Mouse (Mus musculus) forelimb bud, embryonic 11.5 days (tissue): ENCODE measurements around the gene Gm10073.

Experiments
- DNase-seq: peaks from one replicate; pipeline ENCODE4 v3.0.0-alpha.2; 2012; ENCODE audit warnings: low read depth, low spot score

Gene Gm10073

DNA sequence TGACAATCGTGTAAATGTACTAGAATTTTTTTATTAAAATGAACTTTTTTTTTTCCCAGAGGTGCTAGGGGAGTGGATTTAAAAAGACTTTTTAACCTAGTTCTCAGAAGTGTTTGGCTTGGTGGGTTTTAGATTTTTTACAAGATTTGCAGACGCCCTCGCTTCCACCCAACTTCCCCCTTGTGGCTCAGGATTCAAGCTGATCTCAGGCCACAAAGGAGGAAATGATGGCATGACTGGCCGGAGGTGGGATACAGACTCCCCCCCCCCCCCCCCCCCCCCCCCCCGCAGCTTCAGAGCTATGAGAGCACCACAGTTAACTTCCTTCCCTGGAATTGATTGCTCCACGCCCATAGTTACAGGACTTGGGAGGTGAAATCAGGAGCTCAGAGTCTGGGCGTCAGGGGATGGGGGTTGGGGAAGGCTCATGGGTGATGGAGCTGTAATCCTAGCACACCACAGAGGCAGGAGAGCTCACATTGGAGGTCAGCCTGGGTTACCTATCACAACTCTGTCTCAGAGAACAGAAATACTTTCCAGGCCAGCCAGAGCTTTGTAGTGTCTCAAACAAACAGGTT lies 17.1 kb downstream of the Gm10073 start:
- DNase-seq: no peak

DNA sequence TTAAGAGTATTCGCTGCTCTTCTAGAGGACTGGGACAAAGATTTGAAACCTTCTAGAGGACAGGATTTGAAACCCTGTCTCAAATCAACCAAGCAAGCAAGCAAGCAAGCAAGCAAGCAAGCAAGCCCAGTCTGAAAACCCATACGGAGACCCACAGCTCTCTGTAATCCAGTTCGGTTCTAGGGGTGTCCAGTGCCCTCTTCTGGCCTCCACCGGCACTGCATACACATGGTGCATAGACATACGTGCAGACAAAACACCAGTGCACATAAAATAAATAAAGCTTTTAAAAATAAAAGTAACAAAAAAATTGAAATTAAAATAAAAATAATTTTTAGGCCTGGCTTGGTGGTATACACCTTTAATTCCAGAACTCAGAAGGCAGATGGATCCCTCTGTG lies 19.2 kb downstream of the Gm10073 start:
- no peak for DNase-seq

GRCm38 (mm10) chr8:106550906-106551305 lies 22.4 kb downstream of the Gm10073 start:
- no peak for DNase-seq

GRCm38 (mm10) chr8:106548366-106548936 lies 24.8 kb downstream of the Gm10073 start:
- peak; percentile 62 for DNase-seq

GRCm38 (mm10) chr8:106546746-106547145 lies 26.5 kb downstream of the Gm10073 start:
- no peak for DNase-seq

DNA sequence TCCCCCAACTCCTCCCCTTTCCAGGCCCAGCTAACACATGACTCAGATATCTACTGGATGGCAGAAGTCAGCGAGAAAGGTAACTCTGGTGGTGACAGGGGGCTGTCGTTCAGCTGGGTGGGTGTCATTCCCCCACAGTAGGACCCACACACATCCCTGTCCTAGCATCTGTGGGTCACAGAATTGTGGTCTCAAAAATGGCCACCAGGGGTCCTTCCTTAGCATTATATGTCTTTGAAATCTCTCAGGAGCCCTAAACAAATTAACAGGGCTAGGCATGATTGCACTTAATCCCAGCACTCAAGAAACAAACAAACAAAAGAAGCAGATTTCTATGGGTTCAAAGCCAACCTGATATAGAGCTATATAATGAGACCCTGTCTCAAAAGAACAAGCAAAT lies 28.1 kb downstream of the Gm10073 start:
- no peak for DNase-seq

- peak; percentile 35 for DNase-seq
Measured at GRCm38 (mm10) chr8:106543043-106543442, 30.2 kb downstream of the Gm10073 start.

GRCm38 (mm10) chr8:106541002-106541401 lies 32.3 kb downstream of the Gm10073 start:
- no peak for DNase-seq

- DNase-seq: peak; percentile 50
Measured at GRCm38 (mm10) chr8:106539193-106539592, 34.1 kb downstream of the Gm10073 start.

GRCm38 (mm10) chr8:106535448-106535847 lies 37.8 kb downstream of the Gm10073 start:
- no peak for DNase-seq

DNA sequence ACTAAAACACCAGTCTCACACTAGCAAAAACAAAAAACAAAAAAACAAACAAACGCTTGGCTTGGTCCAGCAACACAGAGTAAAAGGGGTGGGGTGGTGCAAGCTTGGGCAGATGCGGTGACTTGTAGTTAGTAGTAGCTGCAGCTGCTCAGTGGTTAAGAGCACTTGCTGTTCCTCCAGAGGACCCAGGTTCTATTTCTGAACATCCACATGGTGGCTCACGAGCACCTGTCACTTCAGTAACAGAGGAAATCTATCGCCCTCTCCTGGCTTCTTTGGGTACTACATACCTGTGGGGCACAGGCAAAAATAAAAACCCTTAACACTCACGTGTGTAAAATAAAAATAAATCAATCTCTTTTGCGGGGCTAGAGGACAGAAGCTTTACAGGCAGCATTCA lies 38.8 kb downstream of the Gm10073 start:
- peak; percentile 65 for DNase-seq

GRCm38 (mm10) chr8:106533709-106534108 lies 39.6 kb downstream of the Gm10073 start:
- DNase-seq: no peak

GRCm38 (mm10) chr8:106530566-106530965 lies 42.7 kb downstream of the Gm10073 start:
- DNase-seq: no peak

DNA sequence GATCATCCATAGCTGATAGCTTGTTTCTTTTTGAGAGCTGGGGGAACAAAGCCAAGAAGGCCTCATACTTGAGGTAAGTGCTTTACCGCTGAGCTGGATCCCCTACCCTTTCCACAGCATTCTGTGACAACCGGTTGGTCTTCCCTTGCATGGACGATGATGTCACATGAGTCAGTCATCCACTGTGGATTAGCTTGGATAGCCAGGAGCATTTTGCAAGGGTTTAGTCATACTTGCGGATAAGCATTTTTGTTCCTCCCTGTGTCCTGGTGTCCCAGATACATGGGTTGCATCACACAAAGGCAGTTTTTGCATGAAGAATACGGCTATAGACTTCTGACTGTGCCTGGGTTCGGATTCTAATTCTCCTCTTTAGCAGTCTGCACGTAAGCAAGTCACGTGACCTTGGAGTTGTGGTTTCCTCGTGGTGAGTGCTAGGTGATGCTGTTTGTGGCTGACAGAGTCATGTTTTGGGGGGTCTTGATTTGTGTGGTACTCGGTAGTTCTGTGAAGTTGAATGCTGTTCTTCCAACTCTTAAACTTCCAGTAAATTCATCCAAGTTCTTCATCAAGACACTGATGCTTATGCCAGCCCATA lies 43.3 kb downstream of the Gm10073 start:
- DNase-seq: no peak

GRCm38 (mm10) chr8:106528596-106529249 lies 44.5 kb downstream of the Gm10073 start:
- no peak for DNase-seq

GRCm38 (mm10) chr8:106527241-106528036 lies 45.8 kb downstream of the Gm10073 start:
- no peak for DNase-seq

- DNase-seq: no peak
Measured at GRCm38 (mm10) chr8:106526725-106527124, 46.5 kb downstream of the Gm10073 start.
